Mouse (Mus musculus) kidney, adult 2 months (tissue): ENCODE measurements at regions not wholly inside any gene's neighbourhood (a gene's known extent, or its start where the extent isn't known, plus 50 kb on each side); places are given as distances from the start of the nearest gene placed in this dataset.

Experiments used
- CTCF ChIP-seq: fragments of 200-500 bp; conservative IDR thresholded peaks from 2 replicates; pipeline ENCODE4 v1.5.1; 2011; ENCODE audit warnings: low read depth, mild to moderate bottlenecking, control low read depth, low read length, moderate library complexity, mixed read lengths; ENCODE audit not compliant: insufficient read depth, insufficient read length
- POLR2A ChIP-seq: fragments of 200-500 bp; IDR thresholded peaks from one replicate; pipeline ENCODE4 v1.6.1; 2011; ENCODE audit warnings: low read depth, low read length, control low read depth

DNA sequence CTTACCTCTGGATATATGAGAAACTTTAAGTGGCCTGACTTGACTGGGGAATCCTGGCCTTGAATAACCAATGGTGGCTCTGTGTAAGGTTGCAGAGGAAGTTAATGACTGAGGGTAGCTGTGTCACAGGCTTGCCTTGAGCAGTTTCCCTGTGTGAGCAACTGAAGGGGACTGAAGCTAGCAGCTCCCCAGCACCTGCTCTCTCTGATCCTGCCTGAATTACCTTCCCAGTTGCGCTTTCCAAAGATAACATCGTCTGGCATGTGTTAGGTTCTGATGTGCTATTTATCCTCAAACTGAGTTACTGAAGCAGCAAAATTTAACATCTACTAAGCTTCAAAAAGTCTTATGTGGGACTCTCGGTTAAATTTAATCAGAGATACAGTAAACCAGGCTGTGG is 56.1 kb upstream of the Arpp21 start:
- no peak for TF ChIP-seq CTCF
- TF ChIP-seq POLR2A, result no peak
